Mouse (Mus musculus): ENCODE measurements at regions not wholly inside any gene's neighbourhood (a gene's known extent, or its start where the extent isn't known, plus 50 kb on each side); places are given as distances from the start of the nearest gene placed in this dataset.

DNA sequence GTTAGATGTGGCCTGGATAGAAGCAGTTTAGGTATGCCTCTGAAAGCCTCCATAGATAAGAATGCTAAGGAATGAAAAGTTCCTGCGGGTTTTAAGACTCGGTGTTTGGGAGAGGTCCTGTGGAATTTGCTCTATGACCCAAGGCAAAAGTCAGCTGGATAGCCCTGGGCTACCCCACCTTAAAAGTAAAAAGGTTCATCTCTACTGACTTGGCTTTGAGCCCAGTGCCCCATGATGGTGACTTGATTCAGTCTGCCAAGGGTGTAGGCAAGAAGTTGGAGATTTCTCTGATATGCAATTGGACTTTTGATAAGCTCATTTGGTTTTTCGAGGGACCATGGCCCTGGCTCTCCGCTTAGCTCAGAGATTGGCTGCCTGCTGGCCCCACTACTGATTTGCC lies 78.8 kb upstream of the Herc3 start:
- no peak for TF ChIP-seq ZNF384 (IDR thresholded peaks at IDR 0.05; ENCODE audit: low read depth, low read length)
- TF ChIP-seq CTCF (conservative IDR thresholded peaks at IDR 0.05 in 1 of 2, IDR thresholded peaks at IDR 0.05 in 1 of 2; ENCODE audit: low read depth in 2 of 2, low read length in 2 of 2), result no peak
- no peak for TF ChIP-seq USF1 (IDR thresholded peaks at IDR 0.05; ENCODE audit: low read depth, low read length)
- no peak for TF ChIP-seq MAZ (IDR thresholded peaks at IDR 0.05; ENCODE audit: low read depth, low read length)
- no peak for TF ChIP-seq MAX (IDR thresholded peaks at IDR 0.05; ENCODE audit: low read length)
- no peak for TF ChIP-seq POLR2AphosphoS2 (IDR thresholded peaks at IDR 0.05; ENCODE audit: low read depth, low read length)
- no peak for TF ChIP-seq ZKSCAN1 (IDR thresholded peaks at IDR 0.05; ENCODE audit: borderline replicate concordance, low read depth, low read length)
- no peak for TF ChIP-seq SMC3 (IDR thresholded peaks at IDR 0.05; ENCODE audit: low read depth, low read length)
- no peak for TF ChIP-seq JUN (IDR thresholded peaks at IDR 0.05; ENCODE audit: insufficient read depth, low read depth, low read length)
- no peak for TF ChIP-seq CHD1 (IDR thresholded peaks at IDR 0.05; ENCODE audit: low read depth, low read length)
- no peak for TF ChIP-seq KAT2A (IDR thresholded peaks at IDR 0.05; ENCODE audit: insufficient replicate concordance, low read length)
